Mouse (Mus musculus) heart, postnatal 14 days (tissue): Measurements from ENCODE around the gene S100a10. TPM values are rescaled to one million over a fixed set of nuclear protein-coding genes. Genes with fewer than 3 reads are reported as not detected.
A peak's percentile ranks its signal among the peaks of the same experiment; 100 is the strongest.
"Not testable (repeated sequence)": the region's sequence is repeated elsewhere in the genome, so short reads cannot be mapped to it uniquely, and the experiment has no call there.

Experiments
- DNase-seq, 2 experiments: peaks; one replicate each; pipeline ENCODE4 v3.0.0; 2021 to 2022
- intact Hi-C: fragments of 180-260 bp; cut with DNase I; formaldehyde crosslinking; loops from one replicate; pipeline ENCODE4 v1.15.1; 2025
- total RNA-seq, 2 experiments: library from RNA; stranded (reverse); gene quantifications; 2 replicates each; pipeline ENCODE4 v1.2.3; 2021

Gene S100a10
- total RNA-seq, 2 experiments from 2014 or later: 129 to 145 TPM

DNA sequence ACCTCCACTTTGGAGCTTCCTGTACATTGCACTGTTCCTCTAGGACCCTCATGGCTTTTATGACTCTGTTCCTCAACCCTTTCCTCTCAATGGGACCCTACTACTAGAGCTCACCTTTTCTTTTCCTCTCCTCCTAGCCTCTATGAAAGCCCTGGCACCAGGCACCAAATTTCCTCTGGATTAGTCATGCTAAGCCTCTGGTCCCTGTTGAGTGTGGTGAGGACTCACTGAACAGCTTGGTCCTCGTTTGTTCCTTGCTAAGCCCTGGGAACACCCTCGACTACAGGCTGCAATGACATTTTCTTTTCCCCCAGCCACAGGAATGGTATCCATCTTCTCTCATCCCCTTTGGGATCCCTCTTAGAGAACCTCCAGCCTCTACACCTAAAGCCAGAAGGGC lies 13.4 kb upstream of the S100a10 start:
- DNase-seq: no peak
- intact Hi-C loops: no loop called here

DNA sequence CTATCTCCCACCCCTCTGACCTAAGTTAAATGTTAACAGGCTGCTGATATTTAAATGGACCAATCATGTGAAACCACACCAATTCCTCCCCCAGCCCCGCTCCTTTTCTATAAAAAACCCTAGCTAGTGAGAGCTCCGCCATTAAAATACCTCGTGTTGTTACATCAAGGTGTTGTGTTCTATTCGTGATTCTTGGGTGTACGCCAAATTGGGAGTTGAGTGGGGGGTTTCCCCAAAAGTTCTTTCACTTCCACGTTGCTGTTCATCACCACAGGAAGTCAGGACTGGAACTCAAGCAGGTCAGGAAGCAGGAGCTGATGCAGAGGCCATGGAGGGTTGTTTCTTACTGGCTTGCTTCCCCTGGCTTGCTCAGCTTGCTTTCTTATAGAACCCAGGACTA lies 10.7 kb upstream of the S100a10 start:
- DNase-seq, intact Hi-C loops: not testable (repeated sequence)

DNA sequence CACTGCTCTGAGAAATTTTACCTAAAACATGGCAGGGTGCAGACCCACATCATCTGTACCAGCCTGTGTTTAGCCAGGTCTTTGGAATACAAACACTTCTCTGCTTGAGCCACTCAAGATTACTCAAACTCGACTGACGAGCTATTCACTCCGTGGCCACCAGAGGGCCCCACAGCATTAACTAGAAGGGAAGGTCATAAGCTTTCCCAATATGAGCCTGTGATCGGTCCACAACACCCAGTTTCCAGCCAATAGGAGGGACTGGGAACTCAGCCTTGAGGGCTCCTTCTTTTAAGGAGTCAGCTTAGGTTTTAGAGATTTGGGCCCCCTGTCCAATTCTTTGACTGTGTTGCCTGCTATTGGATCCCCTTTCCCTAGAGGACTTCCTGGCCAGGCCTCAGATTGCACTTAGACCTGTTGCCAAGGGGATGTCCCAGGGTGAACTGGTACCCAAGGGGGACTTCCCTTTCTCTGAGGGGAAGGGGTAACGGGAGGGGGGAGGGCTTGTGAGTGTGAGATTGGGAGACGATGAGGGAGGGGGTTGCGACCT lies 7.7 kb upstream of the S100a10 start:
- DNase-seq: peak; percentile 86 to 92

DNA sequence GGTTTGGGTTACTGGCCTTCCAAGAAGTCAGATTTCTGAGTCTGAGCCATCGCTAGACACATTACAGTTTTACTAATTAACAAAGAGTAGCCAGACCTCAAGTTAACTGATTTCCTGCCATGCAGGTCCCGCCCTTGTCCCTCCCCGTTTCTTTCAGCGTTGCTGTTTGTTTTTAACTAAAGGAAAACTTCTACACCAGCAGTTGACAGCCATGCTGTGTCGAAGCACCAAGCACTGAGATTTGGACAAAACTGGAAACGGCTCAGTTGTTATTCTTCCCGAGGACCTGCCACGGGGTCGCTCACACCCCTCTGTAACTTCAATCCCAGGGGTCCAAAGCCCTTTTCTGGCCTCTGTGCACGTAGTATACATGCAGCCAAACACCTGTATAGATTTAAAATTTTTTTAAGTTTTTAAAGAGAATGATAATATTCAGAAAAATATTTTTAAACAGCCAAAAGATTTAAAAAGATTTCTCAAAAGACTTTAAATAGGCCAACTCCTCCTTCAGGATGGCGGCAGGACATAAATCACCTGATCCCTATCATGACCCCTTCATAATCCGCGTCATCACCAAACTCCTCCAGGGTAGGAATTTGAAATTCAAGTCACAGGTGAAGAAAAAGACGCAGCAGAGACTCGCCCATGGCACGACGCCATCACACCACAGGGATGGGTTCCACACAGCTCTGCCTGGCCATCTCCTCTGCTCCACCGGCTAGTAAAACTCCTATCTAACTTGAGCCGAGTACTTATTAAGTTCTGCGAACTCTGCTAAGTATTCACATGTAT lies 6.9 kb upstream of the S100a10 start:
- intact Hi-C loops: loop anchor here (1.0 to 2.0 kb wide), 3 partner anchors 25 to 59 kb away; no protein-coding TSS in a partner anchor
- peak in 1 of 2 experiments; percentile 13 for DNase-seq

More for the DNA sequence above, 7.7 kb upstream of the S100a10 start:
- intact Hi-C loops: loop anchor here (1.0 to 2.0 kb wide), 3 partner anchors 24 to 60 kb away; no protein-coding TSS in a partner anchor

GRCm38 (mm10) chr3:93548541-93549266 lies 6.2 kb upstream of the S100a10 start:
- intact Hi-C loops: no loop called here
- no peak for DNase-seq

DNA sequence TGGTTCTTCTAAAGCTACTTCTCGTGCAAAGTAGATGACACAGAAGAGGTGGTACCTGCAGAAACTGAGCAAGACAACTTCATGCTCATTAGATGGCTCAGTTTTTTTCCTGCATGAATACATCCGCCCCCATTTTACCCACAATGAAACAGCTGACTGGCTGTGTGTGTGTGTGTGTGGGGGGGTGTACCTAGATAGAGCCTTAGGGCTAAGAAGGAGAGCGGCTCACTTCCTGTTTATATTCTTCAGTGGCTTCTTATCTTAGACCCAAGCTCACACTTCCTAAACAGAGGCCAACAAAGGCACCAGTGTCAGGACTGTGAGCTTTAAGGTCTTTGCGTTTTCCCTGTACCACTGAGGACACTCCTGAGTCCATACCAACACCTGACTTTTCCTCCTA lies 4.9 kb upstream of the S100a10 start:
- intact Hi-C loops: no loop called here
- DNase-seq: no peak

DNA sequence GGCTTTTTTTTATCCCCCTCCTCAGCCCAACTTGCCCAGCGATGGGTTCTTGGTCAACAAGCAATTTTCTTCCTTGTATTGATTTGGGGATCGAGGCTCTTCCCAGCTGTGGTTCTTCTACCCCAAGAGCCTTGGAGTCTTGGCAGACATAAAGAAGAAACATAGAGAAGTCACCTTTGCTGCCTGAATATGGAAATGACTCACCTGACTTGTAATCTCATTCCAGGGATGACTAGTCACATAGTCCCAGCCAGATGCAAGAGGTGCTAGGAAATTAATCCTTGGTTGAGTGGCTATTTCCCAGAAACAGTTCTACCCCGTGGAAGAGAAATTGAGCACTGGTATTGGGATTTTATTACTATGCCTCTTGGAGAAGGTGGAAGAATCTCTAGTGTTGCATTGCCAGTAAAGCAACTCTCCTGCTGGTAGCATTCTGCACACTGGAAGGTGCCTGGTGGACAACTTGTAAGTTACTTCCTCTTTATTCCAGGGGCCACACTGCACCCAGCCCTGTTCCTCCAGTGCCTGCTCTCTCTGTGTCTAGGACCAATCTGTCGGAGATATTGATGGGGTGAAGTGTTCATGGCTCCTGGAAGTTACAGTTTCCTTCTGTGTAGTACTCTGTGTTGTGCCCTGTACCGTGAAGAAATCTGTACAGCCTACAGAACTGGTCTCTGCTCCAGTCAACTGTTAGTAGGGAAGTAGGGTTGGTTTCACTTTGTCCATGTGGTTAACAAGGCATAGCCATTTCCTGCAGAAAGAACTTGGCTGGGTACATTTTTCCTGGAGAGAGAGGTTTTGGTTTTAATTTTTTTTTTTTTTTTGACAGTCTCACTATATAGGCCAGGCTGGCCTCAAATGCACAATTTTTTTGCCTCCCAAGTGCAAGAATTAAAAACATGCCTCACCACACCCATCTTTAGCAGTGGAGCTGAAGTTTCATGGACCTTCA lies 2.7 kb upstream of the S100a10 start:
- DNase-seq: no peak
- intact Hi-C loops: no loop called here

DNA sequence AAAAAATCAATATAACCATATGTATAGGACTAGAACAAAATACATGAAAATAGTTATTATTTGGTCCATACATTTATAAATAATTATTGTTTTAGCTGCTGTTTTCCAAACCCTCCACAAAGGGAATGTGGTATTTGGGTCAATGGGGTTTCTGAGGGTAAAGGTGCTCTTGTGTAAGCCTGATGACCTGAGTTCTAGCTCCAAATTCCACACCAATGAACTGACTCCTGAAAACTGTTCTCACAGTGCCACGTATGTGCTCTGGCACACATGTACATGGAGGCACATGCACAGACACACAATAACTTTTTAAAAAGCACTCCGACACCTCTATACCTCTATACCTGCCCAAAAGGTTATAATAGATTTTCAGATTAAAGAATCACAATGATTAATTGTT lies 1.6 kb upstream of the S100a10 start:
- no peak for DNase-seq
- intact Hi-C loops: no loop called here

DNA sequence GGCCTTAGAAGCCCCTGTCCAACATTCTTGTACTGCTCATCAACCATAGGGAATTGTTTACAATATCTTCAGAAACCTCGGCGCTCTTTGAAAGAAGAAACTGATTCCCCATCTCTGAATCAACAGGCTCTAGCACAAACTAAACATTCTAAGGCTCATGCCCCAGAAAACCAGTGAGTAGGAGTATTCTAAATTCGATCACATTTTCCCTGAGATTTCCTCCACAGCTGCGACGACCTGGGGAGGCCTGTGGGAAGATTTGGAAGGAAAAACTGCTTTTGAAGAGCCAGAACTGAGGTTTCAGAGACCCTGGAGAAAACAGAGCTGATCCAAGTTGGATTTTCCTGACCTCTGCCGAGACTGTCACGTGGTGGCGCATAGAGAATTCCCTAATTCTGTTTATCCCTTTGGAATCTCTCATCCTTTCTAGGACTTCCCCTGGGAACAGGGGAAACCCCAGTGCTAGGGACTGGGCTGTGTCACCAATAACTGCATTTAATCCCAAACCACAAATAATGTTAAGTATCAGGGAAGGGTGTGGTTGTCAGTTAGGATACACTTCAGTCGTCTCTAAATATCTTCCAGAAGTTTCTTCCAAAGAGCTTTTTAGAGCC lies 1.0 kb upstream of the S100a10 start:
- intact Hi-C loops: loop anchor here (2.0 kb wide), 1 partner anchor 15 kb away; no protein-coding TSS in a partner anchor
- DNase-seq: peak in 1 of 2 experiments; percentile 9

- intact Hi-C loops: loop anchor here (2.0 kb wide), 1 partner anchor 14 kb away; no protein-coding TSS in a partner anchor
- peak; percentile 28 to 44 for DNase-seq
Measured at GRCm38 (mm10) chr3:93554379-93554980, 400 bp upstream of the S100a10 start.

DNA sequence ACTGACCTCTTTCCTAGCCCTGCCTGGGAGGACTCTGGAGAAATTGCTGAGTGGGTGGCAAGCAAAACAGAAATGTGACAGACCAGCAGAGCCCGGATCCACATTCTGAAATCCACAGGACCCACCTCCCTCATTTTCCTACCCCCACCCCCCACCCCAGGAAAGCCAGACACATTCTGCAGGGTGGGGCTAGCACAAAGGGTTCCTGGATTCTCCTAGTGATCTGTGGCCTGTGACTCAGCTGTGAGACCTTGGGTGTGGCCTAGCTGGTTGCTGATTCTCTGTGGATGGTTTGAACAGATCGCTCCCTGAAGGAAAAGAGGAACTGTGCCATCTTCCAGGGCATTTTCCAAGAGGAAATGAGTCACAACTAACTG lies 986 bp downstream of the S100a10 start:
- DNase-seq: peak; percentile 40 to 50
- intact Hi-C loops: loop anchor here (2.0 kb wide), 1 partner anchor 13 kb away; no protein-coding TSS in a partner anchor

DNA sequence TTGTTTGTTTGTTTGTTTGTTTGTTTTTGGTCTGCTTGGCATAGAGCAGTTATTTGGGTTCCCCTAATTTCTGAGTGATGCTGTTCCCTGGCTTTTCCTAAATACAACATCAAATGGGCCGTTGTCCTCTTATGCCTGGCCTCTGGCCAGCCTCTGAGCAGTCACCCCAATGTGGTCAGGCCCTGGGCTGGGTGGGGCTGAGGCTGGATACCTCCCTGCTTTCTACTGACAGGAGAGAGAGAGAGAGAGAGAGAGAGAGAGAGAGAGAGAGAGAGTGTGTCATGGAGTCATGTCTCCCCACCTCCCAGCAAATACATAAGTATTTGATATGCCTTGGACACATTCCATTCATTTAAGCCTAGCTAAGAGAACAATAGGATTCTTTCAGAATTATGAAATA lies 1.7 kb downstream of the S100a10 start:
- peak in 1 of 2 experiments; percentile 25 for DNase-seq
- intact Hi-C loops: no loop called here

GRCm38 (mm10) chr3:93557471-93557870 lies 2.6 kb downstream of the S100a10 start:
- DNase-seq: no peak
- intact Hi-C loops: no loop called here

DNA sequence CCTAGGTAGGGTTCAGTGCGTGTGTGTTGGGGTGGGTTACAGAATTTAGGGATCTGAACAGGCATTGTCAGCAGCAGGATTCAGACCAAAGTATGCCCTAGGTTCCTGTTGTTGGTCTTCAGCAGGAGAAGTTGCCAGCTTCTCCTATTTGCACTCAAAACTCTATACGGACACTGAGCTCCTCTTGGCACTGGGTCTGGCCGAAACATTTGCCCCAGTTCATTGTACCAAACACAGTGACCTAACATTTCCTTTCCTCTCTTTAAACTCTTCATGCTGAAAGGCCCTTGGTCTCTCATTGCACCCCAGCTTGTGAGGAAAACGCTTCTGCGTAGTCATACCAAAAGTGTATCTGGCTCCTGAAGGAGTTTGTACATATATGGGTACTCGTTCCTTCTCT lies 5.1 kb downstream of the S100a10 start:
- intact Hi-C loops: no loop called here
- no peak for DNase-seq

DNA sequence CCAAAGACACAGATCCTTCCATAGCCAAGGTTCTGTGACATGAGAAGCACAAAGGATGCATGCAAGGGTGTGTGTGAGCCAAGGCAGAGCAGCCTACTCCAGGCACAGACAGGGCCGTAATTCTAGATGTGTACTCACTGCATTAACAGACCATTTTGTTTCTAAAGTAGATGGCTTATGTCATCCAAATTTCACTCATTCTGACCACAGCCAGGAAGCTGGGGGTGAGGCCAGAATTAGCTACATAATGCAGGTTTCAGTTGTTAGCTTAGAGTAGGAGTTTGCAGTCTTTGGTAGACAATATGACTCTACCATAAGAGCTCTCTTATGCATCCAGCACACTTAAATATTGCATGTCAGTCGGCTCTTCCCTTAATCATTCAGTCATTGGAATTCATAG lies 7.5 kb downstream of the S100a10 start:
- DNase-seq: no peak
- intact Hi-C loops: no loop called here

- intact Hi-C loops: no loop called here
- no peak for DNase-seq
Measured at GRCm38 (mm10) chr3:93563216-93563615, 8.3 kb downstream of the S100a10 start.

DNA sequence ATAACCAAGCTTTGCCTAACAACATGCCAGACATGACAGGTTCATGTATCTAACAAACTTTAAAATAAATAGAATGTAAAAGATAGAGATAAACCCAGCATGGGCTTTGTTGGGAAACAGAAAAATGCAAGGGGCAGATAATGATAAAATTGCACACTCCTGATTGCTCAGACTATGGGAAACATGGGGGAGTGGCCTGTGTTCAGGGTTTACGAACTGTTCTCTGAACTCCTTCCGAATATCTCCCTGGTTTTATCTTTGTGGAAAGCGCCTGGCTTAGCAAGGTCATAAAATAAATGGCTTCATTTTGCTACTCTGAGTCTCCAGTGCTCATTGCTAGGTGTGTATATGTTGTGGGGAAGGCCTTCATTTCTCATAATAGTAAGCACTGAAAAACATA lies 12.0 kb downstream of the S100a10 start:
- no peak for DNase-seq
- intact Hi-C loops: no loop called here

DNA sequence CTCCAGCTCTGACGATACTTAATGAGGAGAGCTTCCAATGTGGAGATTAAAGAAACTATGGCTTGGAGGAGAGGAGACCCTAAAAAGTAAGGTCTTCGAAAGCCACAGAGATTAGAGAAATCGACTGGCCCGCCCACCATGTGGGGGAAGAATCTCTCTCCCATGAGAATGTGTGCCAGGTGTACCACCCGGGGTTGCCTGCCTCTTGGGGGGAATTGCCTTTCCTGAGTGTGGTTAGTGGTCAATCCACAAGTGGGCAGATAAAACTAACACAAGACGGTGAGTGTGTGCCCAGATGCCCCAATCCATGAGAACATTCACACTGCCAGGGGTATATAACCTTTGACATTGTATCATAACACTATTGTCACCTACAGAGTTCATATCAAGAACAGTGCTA lies 12.8 kb downstream of the S100a10 start:
- intact Hi-C loops: loop anchor here (2.0 kb wide), 1 partner anchor 13 kb away; the partner anchor contains the start of gene S100a10

DNA sequence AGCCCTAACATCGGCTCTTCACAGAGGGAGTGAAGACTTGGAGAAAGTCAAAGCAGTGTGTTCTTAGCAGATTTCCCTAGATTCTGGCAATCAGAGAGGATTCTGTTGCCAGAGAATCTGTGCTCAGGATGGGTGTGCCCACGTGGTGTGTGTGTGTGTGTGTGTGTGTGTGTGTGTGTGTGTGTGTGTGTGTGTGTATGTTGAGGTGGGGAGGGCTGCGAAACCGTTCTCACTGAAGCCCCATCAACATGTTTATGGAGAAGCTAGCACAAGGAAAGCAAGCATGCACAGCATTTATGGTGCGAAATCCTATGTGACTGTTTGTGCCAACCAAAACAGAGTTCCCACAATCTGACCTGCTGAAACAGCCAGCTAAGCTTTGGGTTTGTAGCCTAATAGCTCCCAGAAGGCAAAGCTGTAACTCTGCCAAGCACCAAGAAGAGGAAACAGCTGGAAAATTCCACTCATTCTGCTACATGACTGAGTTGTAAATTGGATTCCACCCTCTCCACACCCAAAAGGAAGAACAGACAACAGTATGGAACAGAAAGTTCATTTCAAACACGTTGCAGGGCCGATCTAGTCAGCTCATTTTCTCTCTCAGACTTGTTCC lies 13.7 kb downstream of the S100a10 start:
- intact Hi-C loops: loop anchor here (2.0 kb wide), 1 partner anchor 14 kb away; the partner anchor contains the start of gene S100a10
- DNase-seq: peak; percentile 71 to 80

More for the DNA sequence above, 12.8 kb downstream of the S100a10 start:
- no peak for DNase-seq
